Mouse (Mus musculus): ENCODE results near the gene Col4a6. TPM values are rescaled to one million over a fixed set of nuclear protein-coding genes. Genes with fewer than 3 reads are reported as not detected.

Col4a6 gene
- polyA plus RNA-seq (2012; rRNA removed), result 8.1 and 8.3 TPM in 2 replicates

GRCm38 (mm10) chrX:141473470-141474302 is at the start of gene Col4a6:
Col4a6 (minus strand) TSS chrX:141474076.

DNA sequence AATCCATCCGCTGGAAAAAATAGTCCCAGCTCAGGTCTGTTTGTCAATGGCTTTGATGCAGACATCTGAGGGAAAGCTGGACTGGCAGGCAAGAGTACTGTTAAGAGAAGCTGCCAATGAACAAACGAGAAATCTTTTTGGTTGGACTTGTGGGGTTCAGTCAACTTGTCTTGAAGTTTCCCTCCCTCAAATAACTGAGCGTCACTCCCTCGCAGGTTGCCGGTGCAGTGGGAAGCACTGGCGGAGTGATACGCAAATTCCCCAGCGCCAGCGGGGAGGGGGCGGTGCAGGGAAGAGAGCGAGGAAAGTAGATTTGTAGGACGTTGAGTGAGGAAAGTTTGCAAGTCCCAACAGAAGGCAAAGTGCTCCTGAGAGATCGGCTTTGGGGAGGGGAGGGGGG is 1.2 kb upstream of the Col4a6 start, which contains the start of gene Col4a5:
TSS of gene Col4a5 (plus strand) at position 276 of the 400 bp plus-strand sequence.

Other genes with a start within 250 kb of the Col4a6 start
- gene Col4a5, start 1.3 kb upstream of the Col4a6 start, polyA plus RNA-seq (2012; rRNA removed), result 16.1 and 18.2 TPM in 2 replicates

Measured in ovary, adult 2 months (tissue).